Mouse (Mus musculus) embryo, embryonic 10.5 days (tissue): ENCODE measurements around the gene Gse1.

ENCODE experiments used
- DNase-seq: peaks from one replicate; pipeline ENCODE4 v3.0.0-alpha.2; 2015; ENCODE audit warnings: low spot score

Gse1 gene

DNA sequence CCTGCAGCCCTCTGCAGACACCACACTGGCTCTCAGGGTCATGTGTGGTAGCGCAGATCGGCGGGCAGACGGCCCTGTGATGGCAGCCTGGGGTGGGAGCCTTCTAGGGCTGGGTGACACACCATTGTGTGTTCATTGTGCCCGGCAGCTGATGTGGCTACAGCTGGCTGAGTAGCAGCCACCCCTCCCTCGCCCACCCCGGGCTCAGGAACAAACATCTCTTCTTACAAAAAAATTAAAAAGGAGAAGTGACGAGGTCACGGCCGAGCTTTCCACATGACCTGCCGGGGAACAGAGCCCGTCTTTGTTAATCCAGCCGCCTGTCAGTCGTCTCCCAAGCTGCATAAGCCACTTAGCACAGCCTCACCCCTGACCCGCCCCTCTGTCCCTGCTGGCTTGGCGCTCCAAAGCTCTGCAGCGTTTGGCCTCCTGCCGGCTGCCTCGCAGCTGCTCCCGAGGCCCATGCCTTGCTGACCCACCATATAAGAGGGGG lies 94.7 kb downstream of the Gse1 start:
- DNase-seq: peak; percentile 91

DNA sequence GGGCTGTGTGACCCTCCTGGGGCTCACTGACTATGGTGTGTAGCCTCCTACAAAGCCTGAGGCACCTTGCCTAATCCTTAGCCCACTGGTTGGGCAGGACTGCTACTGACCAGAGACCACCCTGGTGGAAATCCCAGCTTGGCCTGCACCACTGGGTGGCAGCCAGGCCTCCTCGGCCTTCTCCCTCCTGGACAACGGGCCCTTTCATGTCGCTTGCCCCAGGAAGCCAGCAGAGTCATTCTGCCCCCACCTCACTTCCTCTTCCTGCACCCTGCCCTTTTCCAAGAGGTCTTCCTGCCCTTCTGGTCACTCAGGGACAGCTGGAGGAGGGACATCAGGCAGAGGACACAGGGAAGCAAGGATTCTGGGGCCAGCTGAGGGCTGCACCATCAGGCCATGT lies 96.3 kb downstream of the Gse1 start:
- no peak for DNase-seq

DNA sequence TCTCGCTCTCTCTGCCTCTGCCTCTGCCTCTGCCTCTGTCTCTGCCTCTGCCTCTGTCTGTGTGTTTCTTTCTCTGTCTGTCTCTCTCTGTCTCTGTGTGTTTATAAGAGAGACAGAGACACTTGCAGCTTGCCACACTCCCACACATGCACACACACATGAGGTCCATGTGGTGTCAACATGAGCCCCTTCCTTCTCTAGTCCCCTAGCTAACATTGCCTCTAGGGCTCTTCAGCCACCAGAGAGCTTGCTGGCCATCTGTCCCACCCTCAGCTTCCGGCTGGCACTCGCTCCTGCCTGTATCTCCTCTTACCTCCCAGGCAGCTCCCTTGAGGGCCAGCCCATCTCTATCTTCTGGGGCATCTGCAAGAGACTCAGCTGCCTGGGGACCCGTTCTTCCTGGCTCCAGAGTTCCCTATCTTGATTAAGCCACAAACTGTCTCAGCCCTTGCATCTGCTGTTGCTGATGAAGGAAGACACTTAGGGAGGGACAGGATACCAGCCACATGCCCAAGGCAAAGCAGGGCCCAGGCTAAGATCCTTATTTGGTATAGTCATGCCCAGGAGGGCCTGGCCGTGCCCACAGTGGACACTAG lies 97.0 kb downstream of the Gse1 start:
- DNase-seq: no peak

DNA sequence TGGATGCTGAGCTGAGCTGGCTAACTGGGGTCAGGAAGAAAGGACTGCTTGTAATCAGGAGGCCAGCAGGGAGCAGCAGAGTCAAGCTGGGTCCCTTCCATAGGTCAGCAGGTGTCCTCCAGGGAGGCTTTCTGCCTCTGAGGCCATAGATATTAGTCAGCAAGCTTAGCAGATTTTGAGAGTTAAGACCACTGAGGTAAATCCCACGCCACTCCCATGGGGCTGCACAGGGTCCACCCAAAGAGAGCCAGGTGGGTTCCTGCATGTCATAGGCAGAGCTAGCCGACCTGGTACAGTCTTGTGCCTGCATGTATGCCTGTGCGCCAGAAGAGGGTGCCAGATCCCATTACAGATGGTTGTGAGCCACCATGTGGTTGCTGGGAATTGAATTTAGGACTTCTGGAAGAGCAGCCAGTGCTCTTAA lies 98.9 kb downstream of the Gse1 start:
- DNase-seq: peak; percentile 69

DNA sequence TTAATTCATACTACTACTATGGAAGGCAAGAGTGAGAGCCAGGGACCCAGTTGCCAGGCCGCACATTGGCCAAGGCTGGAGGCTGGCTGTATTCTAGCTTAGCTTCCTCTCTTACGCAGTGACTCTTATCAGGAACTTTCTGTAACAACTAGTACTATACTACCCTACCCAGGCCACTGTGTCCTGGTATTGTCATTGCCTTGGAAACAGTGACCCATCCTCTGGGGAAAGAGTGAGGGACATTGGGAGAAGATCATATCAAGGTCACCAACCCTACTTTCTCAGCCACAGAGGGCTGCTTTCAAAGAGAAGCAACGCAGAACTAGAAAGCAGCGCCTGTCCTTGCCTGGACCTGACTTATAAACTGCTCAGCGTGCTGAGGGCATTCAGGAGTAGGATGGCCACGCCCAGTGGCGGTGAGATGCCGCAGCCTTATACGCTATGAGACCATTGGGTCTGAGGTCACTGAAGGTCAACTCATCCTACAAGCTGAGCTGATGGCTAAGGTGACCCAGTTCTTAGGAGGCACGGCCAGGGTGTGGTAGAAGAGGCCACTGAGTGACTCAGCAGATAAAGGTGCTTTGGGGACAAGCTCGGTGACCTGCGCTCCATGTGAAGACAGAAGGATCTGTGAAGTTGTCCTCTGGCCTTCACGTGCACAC lies 100.2 kb downstream of the Gse1 start:
- DNase-seq: no peak

DNA sequence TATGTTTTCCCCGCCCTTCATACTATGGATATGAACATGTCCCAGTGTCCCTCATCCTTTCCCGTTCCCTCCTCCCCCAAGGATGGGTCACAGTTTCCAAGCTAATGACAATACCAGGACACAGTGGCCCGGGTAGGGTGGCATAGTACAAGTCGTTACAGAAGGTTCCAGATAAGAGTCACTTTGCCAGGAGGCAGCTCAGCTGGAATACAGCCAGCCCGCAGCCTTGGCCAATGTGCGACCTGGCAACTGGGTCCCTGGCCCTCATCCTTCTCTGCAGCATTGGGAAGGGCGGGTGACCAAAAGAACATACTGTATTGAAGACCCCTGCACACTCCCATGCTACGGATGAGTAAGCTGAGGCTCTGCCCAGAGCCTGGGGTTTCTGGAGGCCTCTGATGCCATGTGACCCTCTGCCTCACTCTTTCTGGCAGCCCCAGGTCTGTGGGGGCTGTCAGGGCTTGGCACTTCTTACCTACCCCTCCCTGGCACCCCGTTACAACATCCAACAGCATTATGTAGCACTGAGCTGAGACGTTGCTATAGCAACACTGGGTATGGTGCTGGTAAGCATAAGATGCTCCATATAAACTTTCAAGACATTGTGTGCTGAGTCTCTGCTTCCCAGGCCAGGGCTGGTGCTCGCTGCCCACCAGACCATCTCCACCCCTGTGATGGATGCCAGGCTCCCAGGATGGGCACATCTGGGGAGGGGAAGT lies 100.9 kb downstream of the Gse1 start:
- no peak for DNase-seq

DNA sequence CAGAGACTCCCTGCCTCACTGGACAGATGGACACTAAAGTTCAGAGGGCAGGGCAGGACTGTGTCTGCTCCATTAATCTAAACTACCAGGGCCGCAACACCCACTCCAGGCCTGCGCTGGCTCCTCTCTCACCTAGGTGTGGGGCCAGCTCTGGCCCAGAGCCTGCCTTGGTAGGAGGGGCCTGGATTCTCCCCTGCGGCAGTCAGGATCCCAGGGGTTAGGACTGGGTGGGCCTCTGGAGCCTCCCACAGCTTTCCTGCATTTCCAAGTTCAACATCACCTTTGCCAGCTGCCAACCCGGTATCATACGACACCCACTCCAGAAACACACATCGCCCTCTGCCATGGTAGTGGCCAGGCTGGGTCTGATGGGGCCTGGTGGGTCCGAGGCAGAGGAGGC lies 102.8 kb downstream of the Gse1 start:
- no peak for DNase-seq

DNA sequence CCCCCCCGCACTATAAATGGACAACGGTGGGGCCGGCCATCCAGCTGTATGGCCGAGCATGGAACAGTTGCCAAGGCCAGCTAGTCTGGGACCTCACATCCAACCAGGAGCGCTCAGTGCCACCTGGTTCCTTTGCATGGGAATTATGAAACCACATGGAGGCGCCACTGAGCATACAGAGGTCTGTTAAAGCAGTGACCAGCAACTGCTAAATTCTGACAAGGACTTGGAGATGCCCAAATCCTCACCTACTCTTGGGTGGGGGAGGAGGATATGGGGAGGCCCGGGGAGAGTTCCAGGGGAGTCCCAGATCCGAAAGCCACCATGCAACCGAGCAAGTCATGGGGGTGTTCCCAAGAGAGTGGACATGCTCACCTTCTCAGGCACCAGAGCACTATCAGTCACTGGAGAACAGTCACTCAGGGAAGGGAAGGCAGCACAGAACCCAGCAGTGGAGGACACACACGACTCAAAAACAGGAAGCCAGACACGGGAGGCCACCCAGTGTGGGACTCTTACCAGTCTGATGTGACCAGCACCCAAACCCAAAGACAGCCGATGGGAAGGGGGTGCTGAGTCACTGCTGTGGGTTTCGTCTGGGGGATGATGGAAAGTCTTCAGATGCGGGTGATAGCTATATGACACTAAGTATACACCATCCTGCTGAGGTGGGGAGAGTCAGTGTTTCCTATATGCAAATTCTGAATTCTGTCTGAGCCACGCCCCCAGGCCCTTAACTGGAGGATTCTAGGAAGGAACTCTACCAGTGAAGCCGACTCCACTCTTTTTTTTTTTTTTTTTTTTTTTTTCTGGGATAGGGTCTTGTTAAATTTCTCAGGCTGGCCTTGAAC lies 104.3 kb downstream of the Gse1 start:
- peak; percentile 66 for DNase-seq

DNA sequence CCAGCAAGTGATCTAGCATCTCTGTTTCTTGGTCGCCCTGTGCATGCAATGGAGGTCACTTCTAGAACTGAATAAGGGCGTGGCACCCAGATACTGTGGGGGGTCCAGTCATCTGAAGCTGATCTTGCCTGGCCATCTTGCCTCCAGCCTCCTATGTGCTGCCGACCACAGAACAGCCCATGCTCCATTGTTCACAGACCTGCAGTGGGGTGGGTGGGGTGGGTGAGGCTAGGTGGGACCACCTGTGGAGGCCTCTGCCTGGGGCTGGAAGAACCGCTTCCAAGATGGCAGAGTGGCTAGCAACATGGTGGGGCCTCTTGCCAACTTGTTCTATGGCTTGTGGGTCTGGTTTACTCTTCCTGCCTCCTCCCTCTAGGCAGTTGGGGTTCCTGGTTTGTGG lies 105.4 kb downstream of the Gse1 start:
- DNase-seq: no peak

DNA sequence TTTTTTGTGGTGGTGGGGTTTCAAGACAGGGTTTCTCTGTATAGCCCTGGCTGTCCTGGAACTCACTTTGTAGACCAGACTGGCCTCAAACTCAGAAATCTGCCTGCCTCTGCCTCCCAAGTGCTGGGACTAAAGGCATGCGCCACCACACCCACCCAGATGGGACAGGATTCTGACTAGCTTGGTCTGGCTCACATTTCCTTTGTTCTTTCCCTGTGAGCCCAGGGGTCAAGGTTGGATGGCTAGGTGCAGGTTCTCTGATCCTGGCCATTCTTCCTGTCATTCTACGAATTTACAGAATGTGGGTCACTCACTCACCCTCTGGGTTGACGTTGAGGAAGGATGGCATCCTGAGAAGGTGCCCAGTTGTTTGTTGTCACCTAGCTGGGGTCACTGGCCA lies 106.0 kb downstream of the Gse1 start:
- peak; percentile 34 for DNase-seq

DNA sequence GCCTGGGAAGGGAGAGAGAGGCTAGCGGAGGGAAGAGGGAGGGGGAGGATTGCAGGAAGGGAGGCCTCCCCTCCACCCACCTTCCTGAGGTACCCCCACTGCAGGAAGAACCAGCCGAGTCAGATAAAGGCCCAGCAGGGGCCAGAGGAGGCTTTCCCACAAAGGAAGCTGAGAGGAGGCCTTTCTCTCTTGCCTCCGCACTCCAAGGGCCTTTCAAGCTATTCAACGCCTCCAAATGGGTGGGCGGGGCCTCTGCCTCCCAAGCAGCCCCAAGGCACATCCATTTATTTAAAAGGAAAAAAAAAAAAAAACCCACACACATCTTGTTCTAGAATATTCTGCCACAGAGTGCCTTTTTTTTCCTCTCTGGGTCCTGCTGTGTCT lies 106.6 kb downstream of the Gse1 start:
- DNase-seq: peak; percentile 92

DNA sequence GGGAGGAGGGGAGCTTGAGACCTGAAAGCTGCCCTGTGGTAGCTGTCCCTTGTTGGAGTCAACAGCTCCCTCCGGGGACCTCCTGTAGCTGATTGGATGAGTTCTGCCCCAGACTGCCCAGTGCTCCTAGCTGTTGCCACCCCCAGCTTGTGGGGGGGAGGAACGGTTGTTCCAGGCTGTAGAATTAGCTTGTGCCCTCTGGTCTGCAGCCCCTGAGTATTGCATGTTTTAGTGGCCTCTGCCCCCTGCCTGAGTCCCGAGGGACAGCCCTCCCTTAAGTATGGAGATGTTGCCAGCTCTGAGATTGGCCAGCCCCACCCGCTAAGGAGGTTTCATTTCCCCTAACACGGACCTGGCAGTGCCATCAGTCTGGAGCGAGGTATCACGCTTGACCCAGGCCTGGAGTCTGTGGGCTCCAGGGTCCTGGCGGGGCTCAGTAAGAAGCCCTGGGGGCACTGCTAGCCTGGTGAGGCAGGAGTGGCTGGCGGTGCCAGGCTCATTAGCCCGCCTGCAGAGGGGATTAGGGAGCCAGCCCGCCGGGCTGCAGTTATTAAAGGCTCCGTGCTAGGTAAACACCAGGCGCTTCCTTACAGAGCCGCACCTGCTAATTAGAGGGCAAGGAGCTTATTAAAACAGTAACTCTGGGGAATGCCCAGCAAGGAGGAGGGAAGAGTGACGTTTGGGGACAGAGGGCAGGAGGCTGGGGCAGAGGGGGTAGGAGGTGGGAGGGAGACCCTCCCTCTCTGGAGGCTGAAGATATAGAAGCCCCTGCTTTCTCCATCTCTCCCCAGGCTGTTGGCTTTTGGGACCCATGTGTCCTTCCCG lies 107.2 kb downstream of the Gse1 start:
- DNase-seq: peak; percentile 79

DNA sequence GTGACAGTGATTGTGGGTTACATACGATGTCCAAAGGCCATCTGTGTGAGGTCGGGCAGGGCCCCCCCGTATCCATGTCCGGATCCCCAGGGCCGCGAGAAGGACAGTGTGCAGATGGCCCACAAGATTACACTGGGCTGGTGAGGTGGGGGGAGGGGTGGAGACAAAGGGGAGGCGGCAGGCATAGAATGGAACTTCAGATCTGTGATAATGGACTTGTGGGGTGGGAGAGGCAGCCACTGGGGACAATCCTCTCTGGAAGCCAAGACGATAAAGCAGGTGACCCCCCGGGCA lies 107.8 kb downstream of the Gse1 start:
- DNase-seq: no peak

DNA sequence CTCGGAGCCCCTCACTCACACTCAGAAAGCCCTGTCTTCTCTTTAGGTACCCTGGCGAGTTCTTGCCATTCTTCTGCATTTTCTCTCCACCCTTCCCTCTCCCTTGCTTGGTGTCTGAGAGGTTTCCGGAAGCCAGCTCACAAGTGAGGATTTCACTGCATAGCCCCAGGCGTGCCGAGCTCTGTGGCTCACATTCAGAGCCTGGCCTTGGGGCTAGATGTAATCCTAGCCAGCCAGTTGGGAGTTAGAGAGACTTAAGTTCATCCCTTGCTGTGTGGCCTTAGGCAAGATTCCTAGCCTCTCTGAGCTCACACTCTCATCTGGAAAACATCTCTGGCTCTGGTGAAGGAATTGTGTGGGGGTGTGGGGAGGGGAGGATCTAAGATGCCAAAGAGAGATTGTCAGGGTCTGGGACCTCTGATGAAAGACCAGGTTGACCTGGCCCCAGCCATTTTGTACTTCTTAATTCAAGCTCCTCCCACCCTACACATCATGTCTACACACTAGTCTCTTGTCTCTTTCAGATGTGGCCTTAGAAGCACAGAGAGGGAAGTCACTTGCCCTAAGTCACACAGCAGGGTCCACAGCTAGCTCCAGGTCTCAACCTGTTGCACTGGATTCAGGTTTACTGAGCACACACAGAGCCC lies 108.8 kb downstream of the Gse1 start:
- DNase-seq: peak; percentile 49

DNA sequence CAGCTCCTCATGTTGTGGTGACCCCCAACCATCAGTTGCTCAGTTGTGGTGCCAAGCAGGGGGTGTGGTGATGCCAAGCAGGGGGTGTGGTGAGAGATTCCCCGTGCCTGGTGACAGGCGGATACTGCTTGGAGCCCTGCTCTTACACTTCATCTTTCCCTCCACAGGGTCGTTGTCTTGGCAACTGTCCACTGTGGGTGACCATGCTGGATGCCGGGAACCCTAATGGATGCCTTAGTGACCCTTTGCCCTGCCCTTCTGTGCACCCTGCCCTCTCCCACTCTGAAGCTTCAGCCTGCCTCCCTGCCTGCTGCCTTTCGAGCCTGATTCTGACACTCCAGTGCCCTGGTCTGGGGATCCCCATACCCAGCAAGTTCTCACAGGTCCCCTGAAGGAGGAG lies 109.4 kb downstream of the Gse1 start:
- DNase-seq: peak; percentile 53

DNA sequence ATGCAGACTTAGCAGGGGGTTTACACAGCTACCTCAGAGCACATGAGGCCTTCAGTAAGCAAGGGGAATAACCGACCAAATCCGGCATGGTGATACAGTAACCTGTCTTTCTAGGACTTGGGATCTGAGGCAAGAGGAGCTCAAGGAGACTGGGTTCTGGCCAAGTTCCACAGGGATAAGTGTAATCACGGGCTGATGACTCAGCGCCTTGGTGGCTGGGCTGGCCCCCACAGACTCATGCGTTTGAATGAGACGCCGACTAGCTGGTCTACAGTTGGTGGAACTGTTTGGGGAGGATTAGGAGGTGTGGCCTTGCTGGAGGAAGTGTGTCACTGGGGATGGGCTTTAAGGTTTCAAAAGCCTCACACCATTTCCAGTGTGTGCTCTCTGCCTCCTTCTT lies 110.4 kb downstream of the Gse1 start:
- DNase-seq: no peak

DNA sequence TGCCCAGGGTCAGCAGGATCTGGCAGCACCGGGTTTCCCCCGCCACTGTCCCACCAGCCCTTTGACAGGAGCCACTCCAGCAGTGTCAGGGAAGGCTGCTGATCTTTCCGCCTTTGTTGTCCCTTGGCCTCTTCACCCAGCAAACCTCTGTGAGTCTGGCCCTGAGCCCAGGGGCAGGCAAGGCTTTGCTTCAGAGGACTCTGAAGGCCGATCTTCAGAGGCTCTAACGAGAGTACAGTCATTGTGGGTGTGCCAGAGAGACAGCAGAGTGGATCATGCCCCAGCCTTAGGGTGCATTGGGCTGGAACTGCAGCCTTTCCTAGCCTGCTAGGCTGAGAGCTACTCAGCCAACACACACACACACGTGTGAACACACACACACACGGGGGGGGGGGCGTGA lies 111.5 kb downstream of the Gse1 start:
- DNase-seq: no peak

DNA sequence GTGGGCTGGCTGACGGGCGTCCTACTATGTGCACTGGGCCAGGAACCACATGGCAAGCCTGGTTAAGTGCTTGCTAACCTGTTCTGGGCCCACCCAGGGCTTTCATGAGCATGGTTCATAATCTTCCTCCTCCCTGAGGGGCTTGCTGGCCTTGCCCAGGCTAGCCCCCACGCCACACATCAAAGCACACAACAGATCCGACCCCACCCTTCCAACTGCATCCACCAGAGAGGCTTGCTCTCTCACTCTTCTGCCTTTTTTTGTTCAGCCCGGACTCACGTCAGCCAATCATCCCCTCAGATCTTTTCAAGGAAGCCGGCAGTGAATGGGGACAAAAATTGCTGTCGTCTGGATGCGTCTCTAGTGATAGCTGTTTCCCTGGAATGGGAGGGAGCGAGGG lies 112.9 kb downstream of the Gse1 start:
- DNase-seq: no peak

DNA sequence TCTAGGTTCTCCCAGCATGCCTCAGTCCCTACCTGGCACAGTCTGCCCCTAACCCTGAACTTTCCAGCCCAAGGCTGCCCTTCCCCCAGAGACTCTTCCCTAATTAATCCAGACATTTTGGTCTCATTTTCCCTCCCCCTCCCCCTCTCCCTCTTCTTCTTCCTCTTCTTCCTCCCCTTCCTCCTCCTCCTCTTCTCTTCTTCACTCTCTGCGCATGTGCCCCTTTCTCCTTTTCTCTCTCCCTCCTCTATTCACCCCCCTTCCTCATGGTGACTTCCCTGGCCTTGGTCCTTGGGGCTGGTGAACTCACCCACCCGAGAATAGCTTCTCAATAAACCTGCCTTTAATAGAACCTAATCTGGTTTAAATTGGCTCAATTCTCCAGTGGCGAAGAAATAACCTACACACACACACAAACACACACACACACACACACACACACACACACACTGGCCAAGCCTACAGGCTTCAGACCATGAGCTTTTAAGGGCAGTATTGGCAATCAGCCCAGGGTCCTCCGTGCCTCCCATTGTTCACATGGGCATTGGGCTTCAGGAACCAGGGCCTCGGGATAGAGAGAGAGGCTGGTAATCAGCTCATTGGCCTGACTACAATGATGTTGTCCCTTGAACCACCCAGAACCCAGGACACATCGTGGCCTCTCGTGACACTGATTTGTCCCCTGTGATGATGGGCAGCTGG lies 114.7 kb downstream of the Gse1 start:
- no peak for DNase-seq

DNA sequence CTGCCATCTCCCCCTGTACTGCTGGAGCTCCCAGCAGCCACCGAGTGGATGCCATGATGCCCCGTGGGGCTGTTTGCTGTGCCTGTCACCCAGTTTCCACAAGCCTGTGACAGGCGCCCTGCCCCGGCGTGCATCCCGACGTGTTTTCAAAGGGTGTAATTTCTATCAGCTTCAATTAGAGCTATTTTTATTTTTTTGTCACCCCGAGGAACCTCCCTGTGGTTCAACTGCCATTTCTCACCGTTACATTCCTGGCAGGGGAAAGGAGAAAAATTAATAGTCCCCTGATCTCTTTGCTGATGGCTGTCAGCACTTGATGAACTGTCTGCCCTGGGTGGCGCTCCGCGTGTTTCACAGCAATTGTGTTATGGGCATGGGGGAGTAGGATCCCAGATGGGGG lies 115.3 kb downstream of the Gse1 start:
- DNase-seq: no peak

DNA sequence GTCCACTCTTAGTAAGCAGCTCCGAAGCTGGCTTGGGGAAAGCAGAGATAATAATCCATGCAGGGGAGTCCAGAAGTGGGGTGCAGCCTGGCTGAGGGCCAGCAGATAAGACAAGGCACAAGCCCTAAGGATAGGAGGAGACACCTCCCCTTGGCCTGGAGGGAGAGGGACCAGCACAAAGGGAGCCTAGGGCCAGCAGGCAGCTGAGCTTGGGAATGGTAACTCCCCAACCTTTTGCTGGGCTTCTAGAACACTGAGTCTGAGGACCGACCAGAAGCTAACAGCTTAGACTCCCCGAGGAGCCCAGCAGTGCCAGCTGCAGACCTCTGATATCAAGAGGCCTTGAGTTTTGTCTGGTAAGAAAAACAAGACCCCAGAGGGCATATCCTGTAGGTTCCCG lies 115.9 kb downstream of the Gse1 start:
- no peak for DNase-seq
